Mouse (Mus musculus): ENCODE data around the gene Tshz3. TPM values are rescaled to one million over a fixed set of nuclear protein-coding genes. Genes with fewer than 3 reads are reported as not detected.

Tshz3 gene
- polyA plus RNA-seq, 1 experiment from 2014 or later: 4.1 TPM

GRCm38 (mm10) chr7:36663431-36663830 lies 34.5 kb upstream of the Tshz3 start:
- H3K27ac ChIP-seq (ENCODE audit: low read length): no peak overlapping the region
- DNase-seq (ENCODE audit: low spot score) (no peak), ATAC-seq (no peak)
- H3K4me2 ChIP-seq (replicated peaks; ENCODE audit: low read depth, low read length): no peak overlapping the region
- H3K9ac ChIP-seq (replicated peaks; ENCODE audit: low read depth): no peak overlapping the region
- H3K27me3 ChIP-seq (replicated peaks; ENCODE audit: insufficient read depth, low read length): no peaks in the 10 kb centered on the region
- no peak overlapping the region for H3K4me3 ChIP-seq (ENCODE audit: low read depth, low read length)
- H3K9me3 ChIP-seq (ENCODE audit: low read length): no peaks in the 10 kb centered on the region
- H3K36me3 ChIP-seq (ENCODE audit: insufficient read depth, low read length): no peaks in the 10 kb centered on the region
- WGBS: 75% methylated on average over 7 of the region's 7 CpGs
- no peak for TF ChIP-seq EP300 (IDR thresholded peaks at IDR 0.05)
- no peak for TF ChIP-seq CTCF (IDR thresholded peaks at IDR 0.05)
- H3K4me1 ChIP-seq (ENCODE audit: insufficient read depth, low read depth, low read length): no peaks in the 10 kb centered on the region

- H3K4me1 ChIP-seq (ENCODE audit: insufficient read depth, low read depth, low read length): no peaks in the 10 kb centered on the region
- H3K4me2 ChIP-seq (replicated peaks; ENCODE audit: low read depth, low read length): no peak overlapping the region
- H3K36me3 ChIP-seq (ENCODE audit: insufficient read depth, low read length): no peaks in the 10 kb centered on the region
- H3K9ac ChIP-seq (replicated peaks; ENCODE audit: low read depth): no peak overlapping the region
- TF ChIP-seq CTCF (IDR thresholded peaks at IDR 0.05) (no peak), EP300 (IDR thresholded peaks at IDR 0.05) (no peak)
- H3K9me3 ChIP-seq (ENCODE audit: low read length): no peaks in the 10 kb centered on the region
- ATAC-seq (no peak), DNase-seq (ENCODE audit: low spot score) (no peak)
- no peak overlapping the region for H3K27ac ChIP-seq (ENCODE audit: low read length)
- H3K4me3 ChIP-seq (ENCODE audit: low read depth, low read length): no peak overlapping the region
- 6% methylated on average over 5 of the region's 5 CpGs for WGBS
- no peaks in the 10 kb centered on the region for H3K27me3 ChIP-seq (replicated peaks; ENCODE audit: insufficient read depth, low read length)
These were observed 30.2 kb upstream of the Tshz3 start for GRCm38 (mm10) chr7:36667767-36668166.

GRCm38 (mm10) chr7:36678031-36678430 lies 19.9 kb upstream of the Tshz3 start:
- ATAC-seq: no peak
- no peak for DNase-seq (ENCODE audit: low spot score)
- Histone ChIP-seq H3K4me3 (ENCODE audit: low read depth, low read length) (no peak overlapping the region), H3K4me1 (ENCODE audit: insufficient read depth, low read depth, low read length) (no peaks in the 10 kb centered on the region), H3K9me3 (ENCODE audit: low read length) (no peaks in the 10 kb centered on the region), H3K9ac (replicated peaks; ENCODE audit: low read depth) (no peak overlapping the region), H3K27me3 (replicated peaks; ENCODE audit: insufficient read depth, low read length) (peaks cover 8% of the 10 kb centered on the region; the same call in 1 of the 2 replicates), H3K4me2 (replicated peaks; ENCODE audit: low read depth, low read length) (no peak overlapping the region), H3K36me3 (ENCODE audit: insufficient read depth, low read length) (no peaks in the 10 kb centered on the region), H3K27ac (ENCODE audit: low read length) (no peak overlapping the region)
- TF ChIP-seq CTCF (IDR thresholded peaks at IDR 0.05) (no peak), EP300 (IDR thresholded peaks at IDR 0.05) (no peak)
- 32% methylated on average over 8 of the region's 8 CpGs for WGBS

- H3K9me3 ChIP-seq (ENCODE audit: low read length): no peaks in the 10 kb centered on the region
- H3K4me3 ChIP-seq (ENCODE audit: low read depth, low read length): no peak overlapping the region
- no peaks in the 10 kb centered on the region for H3K4me1 ChIP-seq (ENCODE audit: insufficient read depth, low read depth, low read length)
- TF ChIP-seq CTCF (IDR thresholded peaks at IDR 0.05): no peak
- TF ChIP-seq EP300 (IDR thresholded peaks at IDR 0.05): no peak
- no peak overlapping the region for H3K9ac ChIP-seq (replicated peaks; ENCODE audit: low read depth)
- WGBS: 20% methylated on average over 10 of the region's 10 CpGs
- H3K4me2 ChIP-seq (replicated peaks; ENCODE audit: low read depth, low read length): no peak overlapping the region
- H3K27ac ChIP-seq (ENCODE audit: low read length): no peak overlapping the region
- H3K27me3 ChIP-seq (replicated peaks; ENCODE audit: insufficient read depth, low read length): peaks cover 8% of the 10 kb centered on the region; the same call in 1 of the 2 replicates
- H3K36me3 ChIP-seq (ENCODE audit: insufficient read depth, low read length): no peaks in the 10 kb centered on the region
- DNase-seq (ENCODE audit: low spot score): no peak
- no peak for ATAC-seq
These were observed 19.4 kb upstream of the Tshz3 start for GRCm38 (mm10) chr7:36678510-36678909.

- H3K27me3 ChIP-seq (replicated peaks; ENCODE audit: insufficient read depth, low read length): peaks cover 8% of the 10 kb centered on the region; the same call in 1 of the 2 replicates
- H3K9me3 ChIP-seq (ENCODE audit: low read length): no peaks in the 10 kb centered on the region
- H3K9ac ChIP-seq (replicated peaks; ENCODE audit: low read depth): no peak overlapping the region
- no peak for ATAC-seq
- no peak for DNase-seq (ENCODE audit: low spot score)
- 6% methylated on average over 9 of the region's 9 CpGs for WGBS
- no peaks in the 10 kb centered on the region for H3K36me3 ChIP-seq (ENCODE audit: insufficient read depth, low read length)
- H3K27ac ChIP-seq (ENCODE audit: low read length): no peak overlapping the region
- TF ChIP-seq EP300 (IDR thresholded peaks at IDR 0.05): no peak
- no peak for TF ChIP-seq CTCF (IDR thresholded peaks at IDR 0.05)
- no peaks in the 10 kb centered on the region for H3K4me1 ChIP-seq (ENCODE audit: insufficient read depth, low read depth, low read length)
- no peak overlapping the region for H3K4me2 ChIP-seq (replicated peaks; ENCODE audit: low read depth, low read length)
- no peak overlapping the region for H3K4me3 ChIP-seq (ENCODE audit: low read depth, low read length)
These were observed 18.8 kb upstream of the Tshz3 start for GRCm38 (mm10) chr7:36679031-36679618.

GRCm38 (mm10) chr7:36679866-36680458 lies 18.0 kb upstream of the Tshz3 start:
- 1% methylated on average over 18 of the region's 18 CpGs for WGBS
- TF ChIP-seq EP300 (IDR thresholded peaks at IDR 0.05): no peak
- no peak for TF ChIP-seq CTCF (IDR thresholded peaks at IDR 0.05)
- DNase-seq (ENCODE audit: low spot score) (peak; percentile 64), ATAC-seq (peak; percentile 80)
- Histone ChIP-seq H3K27me3 (replicated peaks; ENCODE audit: insufficient read depth, low read length) (peaks cover 8% of the 10 kb centered on the region; the same call in 1 of the 2 replicates), H3K27ac (ENCODE audit: low read length) (no peak overlapping the region), H3K9me3 (ENCODE audit: low read length) (no peaks in the 10 kb centered on the region), H3K4me2 (replicated peaks; ENCODE audit: low read depth, low read length) (0 out of 2 replicates have a peak overlapping the region, but pooled peaks have one; percentile 25), H3K9ac (replicated peaks; ENCODE audit: low read depth) (no peak overlapping the region), H3K4me1 (ENCODE audit: insufficient read depth, low read depth, low read length) (no peaks in the 10 kb centered on the region), H3K36me3 (ENCODE audit: insufficient read depth, low read length) (no peaks in the 10 kb centered on the region), H3K4me3 (ENCODE audit: low read depth, low read length) (no peak overlapping the region)

All from lung, postnatal 0 days (tissue).